Mouse (Mus musculus): ENCODE data around the gene Zranb2. TPM values are rescaled to one million over a fixed set of nuclear protein-coding genes. Genes with fewer than 3 reads are reported as not detected.

The Zranb2 gene
- 39.7 TPM for polyA plus RNA-seq (2017; shearing (Covaris generic))

DNA sequence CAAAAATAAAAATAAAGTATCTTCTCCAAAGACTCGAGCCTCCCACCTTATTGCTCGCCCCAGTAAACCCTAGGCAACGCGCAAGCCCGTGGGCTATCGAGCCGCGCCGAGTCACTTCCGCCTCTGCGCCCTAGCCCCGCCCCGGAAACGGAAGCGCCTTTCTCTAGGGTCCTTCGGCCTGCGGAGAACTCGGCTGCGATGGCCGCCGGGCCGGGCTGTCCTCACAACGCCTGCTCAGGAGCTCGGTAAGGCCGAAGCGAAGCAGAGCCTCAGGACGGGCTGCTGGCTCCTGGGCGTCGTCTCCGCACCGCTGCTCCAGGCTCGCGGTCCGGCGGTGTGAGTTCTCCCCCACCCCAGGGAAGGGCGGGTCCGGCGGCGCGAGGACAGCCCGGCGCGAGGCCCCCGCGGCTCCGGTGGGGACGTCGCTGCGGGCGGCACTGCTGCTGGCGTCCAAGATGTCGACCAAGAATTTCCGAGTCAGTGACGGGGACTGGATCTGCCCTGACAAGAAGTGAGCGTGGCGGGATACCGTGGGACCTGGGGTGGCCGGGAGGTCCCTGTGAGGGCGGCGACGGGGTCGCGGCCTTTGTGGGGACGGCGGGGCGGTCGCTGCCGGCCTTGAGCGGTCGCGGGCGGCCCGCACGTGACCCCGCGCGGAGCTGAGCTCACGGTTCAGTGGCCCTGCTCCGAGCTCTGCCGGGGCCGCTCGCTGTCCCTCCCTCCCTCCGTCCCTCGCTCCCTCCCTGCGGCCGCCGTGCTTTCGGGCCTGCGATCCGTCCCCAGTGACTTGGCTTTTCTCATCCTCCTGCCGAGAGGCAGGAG is at the start of gene Zranb2:
Zranb2 (plus strand) TSS at position 197 of the 822 bp plus-strand sequence.

DNA sequence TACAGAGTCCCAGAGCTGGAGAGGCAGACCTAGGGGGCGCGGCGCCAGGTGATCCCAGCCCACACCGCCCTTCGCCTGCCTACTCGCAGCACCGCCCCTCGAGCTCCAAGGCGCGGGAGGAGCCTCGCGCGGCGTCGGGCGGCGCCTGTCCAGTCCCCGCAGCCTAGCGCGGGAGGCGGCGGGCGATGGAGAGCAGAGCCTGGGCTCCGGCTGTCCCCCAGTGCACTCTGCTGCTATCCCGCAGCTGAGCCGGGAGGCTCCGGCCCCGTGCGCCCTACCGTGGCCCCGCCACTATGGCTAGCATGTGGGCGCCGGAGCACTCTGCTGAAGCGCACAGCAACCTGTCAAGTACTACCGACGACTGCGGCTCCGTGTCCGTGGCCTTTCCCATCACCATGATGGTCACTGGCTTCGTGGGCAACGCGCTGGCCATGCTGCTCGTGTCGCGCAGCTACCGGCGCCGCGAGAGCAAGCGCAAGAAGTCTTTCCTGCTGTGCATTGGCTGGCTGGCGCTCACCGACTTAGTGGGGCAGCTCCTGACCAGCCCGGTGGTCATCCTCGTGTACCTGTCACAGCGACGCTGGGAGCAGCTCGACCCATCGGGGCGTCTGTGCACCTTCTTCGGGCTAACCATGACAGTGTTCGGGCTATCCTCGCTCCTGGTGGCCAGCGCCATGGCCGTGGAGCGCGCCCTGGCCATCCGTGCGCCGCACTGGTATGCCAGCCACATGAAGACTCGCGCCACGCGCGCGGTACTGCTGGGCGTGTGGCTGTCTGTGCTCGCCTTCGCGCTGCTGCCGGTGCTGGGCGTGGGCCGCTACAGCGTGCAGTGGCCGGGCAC is 33.0 kb downstream of the Zranb2 start, which contains the start of gene Ptger3:
Ptger3 (plus strand) TSS at position 168 of the 841 bp plus-strand sequence.

Other genes starting within 250 kb of the Zranb2 start
- not detected for gene Ptger3, start 32.7 kb downstream of the Zranb2 start, polyA plus RNA-seq (2017; shearing (Covaris generic))